In the genomic region with DNA sequence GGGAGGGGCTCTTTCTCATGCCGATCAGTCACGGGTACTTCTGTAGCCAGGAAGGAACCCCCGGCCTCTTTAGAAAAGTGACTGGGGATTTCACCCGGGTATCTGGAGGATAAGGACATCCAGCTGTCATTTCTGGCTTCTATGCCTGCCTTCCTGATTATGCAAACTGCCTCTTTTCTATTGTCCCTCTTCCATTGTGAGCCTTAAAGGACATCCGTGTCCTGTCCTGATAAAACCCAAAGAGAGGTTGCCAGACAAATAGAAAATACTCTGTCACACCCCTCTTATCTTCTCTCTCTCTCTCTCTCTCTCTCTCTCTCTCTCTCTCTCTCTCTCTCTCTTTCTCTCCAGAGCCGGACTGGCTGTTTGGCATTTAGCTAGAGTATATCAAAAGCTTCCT, we compare ENCODE assay signal across 13 mouse cellular contexts. TPM values are rescaled to one million over a fixed set of nuclear protein-coding genes. Genes with fewer than 3 reads are reported as not detected.
DNase-seq lines count a peak whose midpoint lies in the region; ATAC-seq and TF ChIP-seq lines count a peak whose summit lies in the region.
"Had no signal": no experiment of that assay in that cellular context is flagged by ENCODE, and none has a peak within 500 bp of the region (broad histone marks: within the 10 kb centered on the region; RNA-seq: fewer than 3 reads in every experiment).

No protein-coding gene starts in this region.

- intact Hi-C loops in left cerebral cortex, adult 2 months (cut with DNase I), result no loop called here

- H3K27me3 ChIP-seq in heart, embryonic 13.5 days (replicated peaks), result no peaks in the 10 kb centered on the region
- 0 out of 2 replicates have a peak, but pooled peaks cover 3% of the 10 kb centered on the region for H3K27me3 ChIP-seq in liver, embryonic 12.5 days (replicated peaks)
- H3K27me3 ChIP-seq in midbrain, embryonic 13.5 days, result no peaks in the 10 kb centered on the region

- ATAC-seq in heart, embryonic 13.5 days (ENCODE audit: extremely low read depth, insufficient number of reproducible peaks, low FRiP score, low TSS enrichment), result no peak
- no peak for ATAC-seq in liver, embryonic 12.5 days
- ATAC-seq in midbrain, embryonic 13.5 days, result peak; percentile 80
- ATAC-seq: intestine, embryonic 15.5 days had no signal

- DNase-seq in heart, adult 18-20 months, result no peak
- peak; percentile 73 for DNase-seq in brain, embryonic 14.5 days (ENCODE audit: low read depth)
- no peak for DNase-seq in left cerebral cortex, adult 2 months (ENCODE audit: extremely low spot score in 1 of 2, low spot score in 2 of 2)
- DNase-seq in cerebellum, adult 18-20 months, result no peak
- DNase-seq in layer of hippocampus, postnatal 14 days (ENCODE audit: low spot score in 2 of 2), result no peak
- DNase-seq: cerebellum, adult 9-11 months; gastrocnemius, adult 2 months; liver, embryonic 13.5 days had no signal

- no peaks in the 10 kb centered on the region for H3K9me3 ChIP-seq in heart, embryonic 13.5 days
- H3K9me3 ChIP-seq in liver, embryonic 12.5 days (replicated peaks), result no peaks in the 10 kb centered on the region
- H3K9me3 ChIP-seq in midbrain, embryonic 13.5 days, result peaks cover 9% of the 10 kb centered on the region
- H3K9me3 ChIP-seq: intestine, embryonic 15.5 days; liver, embryonic 13.5 days had no signal

- TF ChIP-seq CTCF in brain, embryonic 14.5 days (IDR thresholded peaks at IDR 0.05; ENCODE audit: borderline replicate concordance, extremely low read depth, insufficient read depth, insufficient read length), result no peak
- TF ChIP-seq CTCF in left cerebral cortex, adult 2 months (IDR thresholded peaks at IDR 0.05), result no peak

- no peak for TF ChIP-seq POLR2A in brain, embryonic 14.5 days (IDR thresholded peaks at IDR 0.05; ENCODE audit: borderline replicate concordance, extremely low read depth, insufficient read depth, insufficient read length, poor library complexity, severe bottlenecking)

- H3K36me3 ChIP-seq in heart, embryonic 13.5 days, result no peaks in the 10 kb centered on the region
- H3K36me3 ChIP-seq in liver, embryonic 12.5 days, result no peaks in the 10 kb centered on the region
- H3K36me3 ChIP-seq in midbrain, embryonic 13.5 days, result 0 out of 2 replicates have a peak, but pooled peaks cover 4% of the 10 kb centered on the region
- H3K36me3 ChIP-seq: intestine, embryonic 15.5 days; liver, embryonic 13.5 days had no signal

- H3K27ac ChIP-seq in heart, embryonic 13.5 days (replicated peaks), result no peak overlapping the region
- no peak overlapping the region for H3K27ac ChIP-seq in liver, embryonic 12.5 days
- H3K27ac ChIP-seq in midbrain, embryonic 13.5 days, result peak overlapping the region; percentile 81
- H3K27ac ChIP-seq in left cerebral cortex, adult 2 months, result no peak overlapping the region
- H3K27ac ChIP-seq: gastrocnemius, adult 2 months; intestine, embryonic 15.5 days; liver, embryonic 13.5 days had no signal

- 0 out of 2 replicates have a peak overlapping the region, but pooled peaks have one; percentile 14 for H3K9ac ChIP-seq in heart, embryonic 13.5 days
- no peak overlapping the region for H3K9ac ChIP-seq in liver, embryonic 12.5 days
- H3K9ac ChIP-seq in midbrain, embryonic 13.5 days (replicated peaks), result no peak overlapping the region
- H3K9ac ChIP-seq: intestine, embryonic 15.5 days; liver, embryonic 13.5 days had no signal

- peak overlapping the region; percentile 25 for H3K4me2 ChIP-seq in heart, embryonic 13.5 days
- peak overlapping the region; percentile 24; the same call in 1 of the 2 replicates for H3K4me2 ChIP-seq in liver, embryonic 12.5 days
- H3K4me2 ChIP-seq in midbrain, embryonic 13.5 days (replicated peaks), result peak overlapping the region; percentile 33
- H3K4me2 ChIP-seq: intestine, embryonic 15.5 days; liver, embryonic 13.5 days had no signal

- under 1% methylated on average over 6 of the region's 6 CpGs for WGBS in heart, embryonic 13.5 days
- WGBS in liver, embryonic 12.5 days (ENCODE audit: insufficient replicate concordance), result 3% methylated on average over 6 of the region's 6 CpGs
- under 1% methylated on average over 6 of the region's 6 CpGs for WGBS in midbrain, embryonic 13.5 days

- H3K4me3 ChIP-seq in heart, embryonic 13.5 days, result no peak overlapping the region
- H3K4me3 ChIP-seq in liver, embryonic 12.5 days, result no peak overlapping the region
- no peak overlapping the region for H3K4me3 ChIP-seq in midbrain, embryonic 13.5 days (replicated peaks)
- H3K4me3 ChIP-seq in left cerebral cortex, adult 2 months, result no peak overlapping the region
- H3K4me3 ChIP-seq: gastrocnemius, adult 2 months; intestine, embryonic 15.5 days; liver, embryonic 13.5 days; myocyte had no signal

- H3K4me1 ChIP-seq in heart, embryonic 13.5 days, result peaks cover 8% of the 10 kb centered on the region
- H3K4me1 ChIP-seq in liver, embryonic 12.5 days, result peaks cover 23% of the 10 kb centered on the region
- peaks cover 21% of the 10 kb centered on the region for H3K4me1 ChIP-seq in midbrain, embryonic 13.5 days (replicated peaks)
- H3K4me1 ChIP-seq: intestine, embryonic 15.5 days had no signal

RNA-seq across cellular contexts. Expression of gene Glp1r, which starts 19.4 kb away (rescaled TPM):
- polyA plus RNA-seq in heart, embryonic 13.5 days (2015; fragmentation: Nextera tagmentation; extraction: Ambion mirVana), result 0.17 and 0.22 TPM in 2 replicates
- total RNA-seq in heart, adult 18-20 months (2021), result under 1 TPM; 0.12 to 0.41 TPM
- 0.25 and 0.49 TPM in 2 replicates for polyA plus RNA-seq in brain, embryonic 14.5 days (2012; rRNA removed)
- 0.06 TPM in 1 of 2 replicates, not detected in the other for polyA plus RNA-seq in liver, embryonic 12.5 days (2016; fragmentation: Nextera tagmentation; extraction: Ambion mirVana)
- polyA plus RNA-seq in midbrain, embryonic 13.5 days (2015; fragmentation: Nextera tagmentation; extraction: Ambion mirVana), result 0.13 and 0.18 TPM in 2 replicates
- total RNA-seq in left cerebral cortex, adult 2 months (2021), result 1 to 10 TPM in 1 of 2 experiments, under 1 TPM in 1; 0.86 to 2.1 TPM
- 1 to 10 TPM; 2.8 to 3.2 TPM for total RNA-seq in layer of hippocampus, postnatal 14 days (2021)
- total RNA-seq: gastrocnemius, adult 2 months had no signal
- polyA plus RNA-seq: liver, embryonic 13.5 days had no signal
